Mouse (Mus musculus): Measurements from ENCODE around the gene Psmd9.
A peak's percentile ranks its signal among the peaks of the same experiment; 100 is the strongest.

The Psmd9 gene

GRCm38 (mm10) chr5:123169284-123169683 lies at the start of gene Psmd9:
Psmd9 (plus strand) TSS chr5:123169413.
- DNase-seq (ENCODE audit: extremely low read depth, insufficient read length, low spot score): no peak

- no peak for DNase-seq (ENCODE audit: extremely low read depth, insufficient read length, low spot score)
These were observed 48.5 kb upstream of the Psmd9 start for GRCm38 (mm10) chr5:123120624-123121215.

GRCm38 (mm10) chr5:123122181-123122580 lies 47.0 kb upstream of the Psmd9 start:
- DNase-seq (ENCODE audit: extremely low read depth, insufficient read length, low spot score): no peak

- no peak for DNase-seq (ENCODE audit: extremely low read depth, insufficient read length, low spot score)
These were observed 44.1 kb upstream of the Psmd9 start for GRCm38 (mm10) chr5:123125105-123125504.

- no peak for DNase-seq (ENCODE audit: extremely low read depth, insufficient read length, low spot score)
These were observed 43.4 kb upstream of the Psmd9 start for GRCm38 (mm10) chr5:123125638-123126406.

- no peak for DNase-seq (ENCODE audit: extremely low read depth, insufficient read length, low spot score)
These were observed 42.2 kb upstream of the Psmd9 start for GRCm38 (mm10) chr5:123127031-123127430.

GRCm38 (mm10) chr5:123128426-123129169 lies 40.6 kb upstream of the Psmd9 start:
- DNase-seq (ENCODE audit: extremely low read depth, insufficient read length, low spot score): no peak

GRCm38 (mm10) chr5:123129170-123129757 lies 39.9 kb upstream of the Psmd9 start:
- no peak for DNase-seq (ENCODE audit: extremely low read depth, insufficient read length, low spot score)

GRCm38 (mm10) chr5:123130030-123130813 lies 39.0 kb upstream of the Psmd9 start:
- no peak for DNase-seq (ENCODE audit: extremely low read depth, insufficient read length, low spot score)

GRCm38 (mm10) chr5:123130814-123131148 lies 38.4 kb upstream of the Psmd9 start:
- DNase-seq (ENCODE audit: extremely low read depth, insufficient read length, low spot score): no peak

GRCm38 (mm10) chr5:123132308-123133071 lies 36.7 kb upstream of the Psmd9 start, which contains the start of gene Rhof:
Rhof (minus strand) TSS chr5:123132692.
- DNase-seq (ENCODE audit: extremely low read depth, insufficient read length, low spot score): no peak

- DNase-seq (ENCODE audit: extremely low read depth, insufficient read length, low spot score): peak; percentile 72
These were observed 36.0 kb upstream of the Psmd9 start for GRCm38 (mm10) chr5:123133083-123133783.

- no peak for DNase-seq (ENCODE audit: extremely low read depth, insufficient read length, low spot score)
These were observed 35.4 kb upstream of the Psmd9 start for GRCm38 (mm10) chr5:123133784-123134143.

- DNase-seq (ENCODE audit: extremely low read depth, insufficient read length, low spot score): peak; percentile 80
These were observed 34.9 kb upstream of the Psmd9 start for GRCm38 (mm10) chr5:123134186-123134874.

- no peak for DNase-seq (ENCODE audit: extremely low read depth, insufficient read length, low spot score)
These were observed 34.3 kb upstream of the Psmd9 start for GRCm38 (mm10) chr5:123134875-123135382.

- peak; percentile 93 for DNase-seq (ENCODE audit: extremely low read depth, insufficient read length, low spot score)
These were observed 33.5 kb upstream of the Psmd9 start for GRCm38 (mm10) chr5:123135471-123136360.

- peak; percentile 85 for DNase-seq (ENCODE audit: extremely low read depth, insufficient read length, low spot score)
These were observed 32.7 kb upstream of the Psmd9 start for GRCm38 (mm10) chr5:123136361-123137043.

Data from 3134 (cell line).